Mouse (Mus musculus): ENCODE results near the gene Ccnd3. TPM values are rescaled to one million over a fixed set of nuclear protein-coding genes. Genes with fewer than 3 reads are reported as not detected.
A peak's percentile ranks its signal among the peaks of the same experiment; 100 is the strongest.
"Not testable (repeated sequence)": the region's sequence is repeated elsewhere in the genome, so short reads cannot be mapped to it uniquely, and the experiment has no call there.

Ccnd3 gene
- polyA plus RNA-seq, 1 experiment = 110 TPM

DNA sequence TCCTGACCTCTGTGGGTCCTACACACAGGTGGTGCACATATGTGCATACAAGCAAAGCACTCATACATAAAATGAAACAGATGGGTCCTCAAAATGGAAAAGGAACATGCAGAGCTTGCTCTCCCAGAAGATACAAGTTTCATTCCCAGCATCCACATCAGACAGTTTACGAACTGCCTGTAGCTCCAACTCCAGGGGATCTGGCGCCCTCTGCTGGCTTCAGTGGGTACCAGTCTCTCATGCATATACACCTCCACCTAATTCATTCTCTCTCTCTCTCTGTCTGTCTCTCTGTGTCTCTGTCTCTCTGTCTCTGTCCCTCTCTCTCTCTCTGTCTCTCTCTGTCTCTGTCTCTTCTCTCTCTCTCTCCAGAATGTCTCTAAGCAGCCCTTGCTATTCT, 22.4 kb upstream of the Ccnd3 start:
- DNase-seq (ENCODE audit: low spot score) = no peak

DNA sequence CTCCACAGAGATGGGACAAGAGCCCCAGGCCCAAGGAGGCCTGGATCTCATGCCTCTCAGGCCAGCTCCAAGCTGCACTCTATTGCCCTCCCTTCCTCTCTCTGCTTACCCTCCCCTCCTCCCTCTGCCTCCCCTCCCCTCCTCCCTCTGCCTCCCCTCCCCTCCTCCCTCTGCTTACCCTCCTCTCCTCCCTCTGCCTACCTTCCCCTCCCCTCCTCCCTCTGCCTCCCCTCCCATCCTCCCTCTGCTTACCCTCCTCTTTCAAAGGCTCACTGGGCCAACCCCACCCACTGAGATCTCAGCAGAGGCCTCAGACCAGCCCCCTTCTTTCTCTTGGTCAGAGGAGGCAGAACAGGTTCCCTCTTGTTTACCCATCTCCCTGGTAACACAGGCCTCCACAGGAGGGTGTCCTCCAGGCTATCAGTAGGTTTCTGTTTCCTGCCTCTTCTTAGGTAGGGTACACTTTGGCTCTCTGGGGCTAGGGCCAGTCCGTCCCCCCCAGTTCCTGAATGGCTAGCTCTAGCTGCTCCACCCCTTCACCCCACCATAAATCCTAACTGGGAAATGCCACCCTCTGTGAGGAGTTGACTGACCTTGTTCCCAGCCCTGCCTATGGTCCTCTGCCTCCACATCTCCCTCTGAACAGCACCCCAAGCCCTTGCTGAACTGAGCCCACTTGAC, 20.5 kb upstream of the Ccnd3 start:
- DNase-seq (ENCODE audit: low spot score) = no peak

- DNase-seq (ENCODE audit: low spot score) = no peak
Measured at GRCm38 (mm10) chr17:47484993-47485392, 19.9 kb upstream of the Ccnd3 start.

GRCm38 (mm10) chr17:47485791-47486190, 19.1 kb upstream of the Ccnd3 start:
- no peak for DNase-seq (ENCODE audit: low spot score)

GRCm38 (mm10) chr17:47490791-47491190, 14.1 kb upstream of the Ccnd3 start:
- no peak for DNase-seq (ENCODE audit: low spot score)

- DNase-seq (ENCODE audit: low spot score) = no peak
Measured at GRCm38 (mm10) chr17:47492731-47493130, 12.1 kb upstream of the Ccnd3 start.

DNA sequence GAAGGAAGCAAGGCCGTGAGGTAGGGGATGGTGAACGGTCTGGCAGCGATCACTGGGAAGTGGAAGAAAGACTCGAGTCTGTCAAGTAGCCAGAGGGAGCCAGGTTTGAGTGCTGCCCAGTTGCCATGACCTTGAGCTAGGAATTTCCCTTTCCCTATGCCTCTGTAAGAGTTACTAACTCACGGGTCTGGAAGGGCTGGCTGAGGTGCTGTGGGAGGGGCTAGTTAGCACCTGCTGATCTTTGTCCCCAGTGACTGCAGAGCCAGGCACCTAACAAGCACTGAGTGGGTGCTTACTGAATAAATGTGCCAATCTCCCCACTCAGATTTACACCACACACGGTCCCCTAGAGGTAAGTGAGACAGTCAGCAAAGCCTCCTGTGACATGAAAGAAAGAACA, 11.2 kb upstream of the Ccnd3 start:
- DNase-seq (ENCODE audit: low spot score) = no peak

- DNase-seq (ENCODE audit: low spot score) = no peak
Measured at GRCm38 (mm10) chr17:47494132-47494531, 10.7 kb upstream of the Ccnd3 start.

DNA sequence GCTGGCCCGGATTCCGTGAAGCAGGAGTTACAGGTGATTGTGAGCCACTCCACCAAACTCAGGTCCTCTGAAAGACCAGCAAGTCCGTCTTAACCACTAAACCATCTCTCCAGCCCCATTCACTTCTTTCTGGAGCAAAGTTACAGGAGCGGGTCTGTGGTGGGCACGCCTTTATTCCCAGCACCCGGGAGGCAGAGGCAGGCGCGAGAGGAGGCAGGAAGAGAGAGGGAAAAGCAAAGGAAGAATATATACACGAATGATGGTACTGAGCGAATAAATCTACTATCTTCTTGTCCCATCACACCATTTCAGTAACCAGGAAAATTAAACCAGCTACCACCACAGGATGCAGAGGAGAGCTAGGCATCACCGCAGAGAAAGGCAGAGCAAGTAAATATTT, 3.3 kb upstream of the Ccnd3 start:
- peak; percentile 19 for DNase-seq (ENCODE audit: low spot score)

DNA sequence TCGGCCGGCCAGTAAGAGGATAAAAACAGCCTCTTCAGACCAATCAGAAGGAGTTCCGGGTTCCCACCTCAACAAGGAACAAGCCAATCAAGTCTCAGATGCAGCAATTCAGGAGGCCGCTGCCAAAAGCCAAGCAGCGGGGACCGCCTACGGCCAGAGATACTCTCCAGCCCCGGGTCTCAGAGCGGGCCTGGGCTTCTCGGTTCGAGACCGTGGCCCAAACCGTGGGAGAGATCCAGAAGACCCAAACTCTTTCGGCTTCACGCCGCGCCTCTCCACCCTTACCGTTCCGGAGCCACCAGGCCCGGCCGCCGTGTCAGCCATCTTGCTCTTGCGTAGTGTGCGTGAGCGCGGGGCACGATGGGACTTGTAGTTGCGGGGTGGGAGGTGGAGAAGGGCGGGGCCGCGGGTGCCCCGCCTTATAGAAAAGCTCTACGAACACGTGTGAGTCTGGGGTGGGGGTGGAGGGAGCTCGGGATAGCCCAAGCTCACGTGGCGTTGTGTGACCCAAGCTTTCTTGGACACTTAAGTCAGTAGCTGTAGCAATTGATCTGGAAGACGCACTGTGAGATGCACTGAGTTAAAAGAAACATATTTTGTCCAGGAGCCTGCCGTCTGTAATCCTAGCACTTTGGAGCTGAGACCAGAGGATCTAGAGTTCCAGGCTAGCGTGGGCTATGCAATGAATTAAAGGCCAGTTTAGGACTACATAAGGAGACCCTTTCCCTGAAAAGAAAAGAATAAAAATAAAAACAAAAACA, 2.7 kb upstream of the Ccnd3 start, which contains the start of gene Taf8:
Gene Taf8, minus strand, starts transcription at position 347 of the 761 bp plus-strand sequence.
- DNase-seq (ENCODE audit: low spot score) = peak; percentile 94

- not testable (repeated sequence) for DNase-seq (ENCODE audit: low spot score)
Measured at GRCm38 (mm10) chr17:47502707-47503045, 2.2 kb upstream of the Ccnd3 start.

GRCm38 (mm10) chr17:47503689-47504088, 1.2 kb upstream of the Ccnd3 start:
- no peak for DNase-seq (ENCODE audit: low spot score)

DNA sequence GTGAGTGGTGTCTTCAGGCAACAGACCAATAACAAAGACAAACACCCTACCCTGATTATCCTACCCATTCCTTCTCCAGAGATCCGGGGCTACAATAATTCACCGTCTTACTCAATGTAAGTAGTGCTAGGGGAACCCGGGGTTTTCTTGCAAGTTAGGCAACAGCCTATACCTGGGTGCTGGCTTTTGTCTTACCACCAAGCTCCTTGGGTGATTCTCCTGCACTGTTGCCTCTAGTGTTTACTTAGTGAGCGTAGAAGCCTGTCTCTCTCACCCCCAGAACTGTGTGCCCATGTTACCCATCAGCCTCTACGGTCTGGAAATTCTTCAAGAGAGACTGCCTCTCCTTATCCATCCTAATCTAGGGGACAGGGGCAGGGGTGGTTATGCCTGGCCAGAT, 623 bp upstream of the Ccnd3 start:
- DNase-seq (ENCODE audit: low spot score) = no peak

DNA sequence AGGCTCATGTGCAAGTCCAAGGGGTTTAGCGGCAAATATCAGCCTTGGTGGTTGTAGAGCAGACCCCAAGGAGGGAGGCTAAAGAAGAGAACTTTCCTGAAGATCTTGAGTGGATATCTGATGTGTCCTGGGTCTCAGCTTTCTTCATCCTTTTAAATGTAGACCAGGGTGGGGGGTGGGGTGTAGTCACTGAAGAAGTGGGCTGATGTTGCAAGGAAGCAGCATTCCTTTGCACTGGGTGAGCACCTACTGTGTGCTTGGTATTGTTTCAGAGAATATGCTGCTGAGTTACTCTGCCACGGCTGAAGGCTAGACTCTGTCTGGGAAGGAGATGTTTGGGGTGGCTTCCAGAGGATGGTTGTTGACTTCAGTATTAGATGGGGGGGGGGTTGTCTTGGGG, 715 bp downstream of the Ccnd3 start:
- DNase-seq (ENCODE audit: low spot score) = no peak

GRCm38 (mm10) chr17:47506042-47506441, 1.2 kb downstream of the Ccnd3 start:
- peak; percentile 23 for DNase-seq (ENCODE audit: low spot score)

DNA sequence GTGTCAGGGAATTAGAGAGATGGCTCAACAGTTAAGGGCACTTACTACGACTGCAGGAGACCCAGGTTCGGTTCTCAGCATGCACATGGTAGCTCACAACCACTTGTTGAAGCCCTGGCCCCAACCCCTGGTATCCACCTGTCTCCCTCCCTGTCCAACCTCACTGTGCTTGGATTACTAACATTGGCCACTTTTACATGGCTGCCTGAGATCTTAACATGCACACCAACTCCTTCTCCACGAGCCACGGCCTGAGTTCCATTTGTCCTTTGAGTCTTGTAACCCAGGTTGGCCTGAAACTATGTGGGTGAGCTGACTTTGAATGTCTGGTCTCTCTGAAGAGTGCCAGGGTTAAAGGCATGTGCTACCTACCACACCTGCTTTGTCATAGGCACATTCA, 1.8 kb downstream of the Ccnd3 start:
- DNase-seq (ENCODE audit: low spot score) = no peak

DNA sequence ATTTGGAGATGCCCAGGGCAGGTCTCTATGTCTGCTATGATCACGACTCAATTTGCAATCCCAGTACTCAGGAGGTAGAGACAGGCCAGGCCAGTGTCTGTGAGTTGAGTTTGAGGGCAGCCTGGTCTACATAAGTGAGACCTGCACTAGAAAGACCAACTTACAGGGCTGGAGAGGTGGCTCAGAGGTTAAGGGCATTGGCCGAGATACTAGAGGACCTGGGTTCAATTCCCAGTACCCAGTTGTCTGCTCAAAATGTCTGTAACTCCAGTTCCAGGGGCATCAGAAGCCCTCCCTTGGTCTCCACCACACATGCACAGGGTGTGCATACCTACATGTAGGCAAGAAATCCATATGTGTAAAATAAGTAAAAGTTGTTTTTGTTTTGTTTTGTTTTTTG, 2.7 kb downstream of the Ccnd3 start:
- no peak for DNase-seq (ENCODE audit: low spot score)

DNA sequence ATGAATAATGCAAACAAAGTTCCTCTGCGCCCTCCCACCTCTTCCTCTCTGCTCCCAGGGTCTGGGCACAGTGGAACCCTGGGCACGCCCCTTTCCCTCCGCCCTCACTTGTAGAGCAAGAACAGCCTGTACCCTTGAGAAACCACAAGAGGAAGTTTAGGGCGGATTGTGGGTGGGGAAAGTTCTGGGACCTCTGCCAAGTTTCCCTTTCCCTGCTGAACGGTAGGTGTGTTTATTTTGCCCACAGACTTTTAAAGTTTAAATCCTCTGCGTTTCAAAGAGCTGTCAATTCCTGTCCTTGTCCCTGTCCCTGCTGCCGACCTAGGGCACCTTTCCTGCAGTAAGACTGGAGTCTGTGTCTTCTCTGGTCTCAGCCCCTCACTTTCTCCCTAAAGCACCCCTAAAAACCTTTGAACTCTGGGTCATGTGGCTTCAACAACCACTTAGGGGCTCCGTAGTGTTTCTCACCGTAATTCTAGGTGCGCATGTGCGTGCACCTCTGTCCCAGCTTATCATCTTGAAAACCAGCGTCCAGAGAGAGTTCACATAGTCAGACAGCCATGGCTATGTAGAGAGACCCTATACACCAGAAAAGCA, 3.3 kb downstream of the Ccnd3 start:
- peak; percentile 56 for DNase-seq (ENCODE audit: low spot score)

GRCm38 (mm10) chr17:47509031-47509705, 4.3 kb downstream of the Ccnd3 start:
- no peak for DNase-seq (ENCODE audit: low spot score)

- peak; percentile 98 for DNase-seq (ENCODE audit: low spot score)
Measured at GRCm38 (mm10) chr17:47511111-47512020, 6.5 kb downstream of the Ccnd3 start.

All from urinary bladder, adult 2 months (tissue).